Mouse (Mus musculus) adrenal gland, postnatal 10 days (tissue): ENCODE results near the gene Il23a. TPM values are rescaled to one million over a fixed set of nuclear protein-coding genes. Genes with fewer than 3 reads are reported as not detected.
"Not testable (repeated sequence)": the region's sequence is repeated elsewhere in the genome, so short reads cannot be mapped to it uniquely, and the experiment has no call there.

ENCODE experiments used
- DNase-seq: peaks from one replicate; pipeline ENCODE4 v3.0.0; 2021; ENCODE audit warnings: mixed read lengths
- long read RNA-seq, 2 experiments: library from polyadenylated mRNA; stranded (forward); transcript quantifications; one replicate each; pipeline ENCODE4 v2.0.0; 2021
- total RNA-seq, 2 experiments: library from RNA; stranded (reverse); gene quantifications; 2 replicates each; pipeline ENCODE4 v1.2.3; 2021

The Il23a gene
- under 1 TPM in 1 of 2 experiments, not detected in 1; 0.27 TPM for total RNA-seq
- long read RNA-seq, experiment 1 = 0 reads
- long read RNA-seq, experiment 2 = 0 reads

DNA sequence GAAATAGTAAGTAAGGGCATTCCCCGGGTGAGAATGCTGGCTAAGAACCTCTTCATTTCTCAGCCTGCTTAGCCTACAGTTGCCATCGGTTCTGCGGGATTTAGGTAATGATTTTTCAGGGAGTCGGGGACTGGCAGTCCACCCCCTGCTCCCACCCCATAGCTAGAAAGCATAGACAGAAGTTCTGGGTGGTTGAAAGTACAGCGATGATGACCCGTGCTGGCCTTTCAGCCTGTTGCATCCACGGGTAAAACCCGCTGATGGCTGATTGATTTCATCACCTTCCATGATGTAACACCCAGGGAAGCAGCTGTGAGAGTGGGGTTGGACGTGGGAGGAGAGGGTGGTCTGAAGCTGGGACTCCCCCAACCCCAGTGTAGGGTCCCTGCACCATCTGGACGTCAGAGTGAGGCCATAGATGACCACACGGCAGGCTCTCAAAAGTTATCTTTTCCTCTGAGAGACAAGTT is at the start of gene Il23a:
Gene Il23a, minus strand, starts transcription at position 51 of the 470 bp plus-strand sequence.
- DNase-seq = no peak

DNA sequence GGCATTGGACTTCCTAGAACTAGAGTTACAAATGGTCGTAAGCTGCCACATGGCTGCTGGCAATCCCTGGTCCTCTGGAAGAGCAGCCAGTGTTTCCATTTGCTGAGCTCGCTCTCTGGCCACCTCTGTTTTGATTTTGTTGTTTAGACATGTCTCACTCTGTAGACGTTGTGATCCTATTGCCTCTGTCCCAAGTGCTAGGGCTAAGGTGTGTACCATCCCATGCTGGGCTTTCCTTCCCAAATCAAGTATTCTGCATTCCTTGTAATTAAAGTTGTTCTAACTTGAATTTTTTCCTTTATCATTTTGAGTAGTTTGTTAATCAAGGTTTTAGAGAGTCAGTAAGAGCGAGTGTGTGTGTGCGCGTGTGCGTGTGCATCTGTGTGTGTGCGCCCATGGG is 49.0 kb upstream of the Il23a start:
- no peak for DNase-seq

- peak; percentile 87 for DNase-seq
Observed at GRCm38 (mm10) chr10:128344568-128345275, 46.2 kb upstream of the Il23a start.

- peak; percentile 46 for DNase-seq
Observed at GRCm38 (mm10) chr10:128343436-128343835, 44.9 kb upstream of the Il23a start.

- DNase-seq = no peak
Observed at GRCm38 (mm10) chr10:128340257-128340656, 41.7 kb upstream of the Il23a start.

DNA sequence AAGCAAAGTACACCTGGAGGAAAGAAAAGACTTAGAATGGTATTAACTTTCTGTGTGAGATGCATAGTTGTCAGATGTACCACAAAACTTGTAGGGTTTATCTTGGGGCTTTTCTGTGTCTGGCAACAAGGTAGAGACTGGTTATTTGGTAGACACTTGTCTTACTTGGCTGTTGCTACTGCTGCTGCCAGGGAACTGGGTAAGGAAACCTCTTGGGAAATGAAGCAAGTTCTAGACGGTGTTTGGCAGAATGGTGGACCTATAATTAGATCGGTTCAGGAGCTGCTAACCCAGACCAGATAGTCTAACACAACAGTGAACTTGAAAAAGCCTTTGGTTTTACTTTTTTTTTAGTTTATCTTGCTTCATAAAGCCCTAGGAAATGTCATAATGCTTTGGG is 40.4 kb upstream of the Il23a start:
- peak; percentile 30 for DNase-seq

GRCm38 (mm10) chr10:128338415-128338814 is 39.9 kb upstream of the Il23a start:
- no peak for DNase-seq

- peak; percentile 99 for DNase-seq
Observed at GRCm38 (mm10) chr10:128337306-128338181, 39.0 kb upstream of the Il23a start, which contains the start of gene Cs. Cs (plus strand) TSS chr10:128337734.

DNA sequence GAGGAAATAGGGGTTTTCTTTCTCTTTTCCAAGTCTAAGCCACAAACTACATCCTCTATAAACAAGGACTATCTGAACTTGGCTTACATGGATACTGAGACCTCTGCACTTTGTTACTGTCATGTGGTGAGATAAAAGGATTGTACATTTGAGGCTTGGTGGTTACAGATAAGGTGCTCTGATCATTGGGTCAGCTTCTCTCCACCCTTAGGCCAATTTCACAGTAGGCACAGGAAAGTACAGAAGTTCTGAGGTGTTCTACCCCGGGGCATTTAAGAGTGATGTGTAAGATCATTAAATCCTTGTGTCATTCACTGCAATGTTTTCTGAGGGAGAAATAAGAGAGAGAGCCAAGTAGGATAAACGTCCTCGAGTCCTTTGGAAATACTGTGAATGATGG is 38.0 kb upstream of the Il23a start:
- no peak for DNase-seq

DNA sequence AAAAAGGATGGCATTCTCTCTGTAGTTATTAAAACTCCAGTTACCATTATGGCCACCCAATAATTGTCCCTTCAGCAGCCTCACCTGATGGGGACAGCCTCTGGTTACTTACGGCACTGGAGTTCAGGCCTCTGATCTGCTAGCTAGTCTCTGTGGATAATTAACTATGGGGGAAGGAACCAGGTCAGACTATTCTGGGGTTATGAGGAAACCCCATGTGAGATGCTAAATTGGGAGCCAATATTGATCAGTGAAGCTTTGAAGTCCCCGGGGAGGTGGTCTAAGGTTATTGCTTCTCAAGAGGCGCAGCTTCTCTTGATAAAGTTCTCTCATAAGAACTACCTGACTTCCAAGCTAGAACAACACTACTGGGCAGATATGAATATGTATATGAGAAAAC is 37.6 kb upstream of the Il23a start:
- DNase-seq = no peak

- DNase-seq = peak; percentile 87
Observed at GRCm38 (mm10) chr10:128335582-128335981, 37.0 kb upstream of the Il23a start.

DNA sequence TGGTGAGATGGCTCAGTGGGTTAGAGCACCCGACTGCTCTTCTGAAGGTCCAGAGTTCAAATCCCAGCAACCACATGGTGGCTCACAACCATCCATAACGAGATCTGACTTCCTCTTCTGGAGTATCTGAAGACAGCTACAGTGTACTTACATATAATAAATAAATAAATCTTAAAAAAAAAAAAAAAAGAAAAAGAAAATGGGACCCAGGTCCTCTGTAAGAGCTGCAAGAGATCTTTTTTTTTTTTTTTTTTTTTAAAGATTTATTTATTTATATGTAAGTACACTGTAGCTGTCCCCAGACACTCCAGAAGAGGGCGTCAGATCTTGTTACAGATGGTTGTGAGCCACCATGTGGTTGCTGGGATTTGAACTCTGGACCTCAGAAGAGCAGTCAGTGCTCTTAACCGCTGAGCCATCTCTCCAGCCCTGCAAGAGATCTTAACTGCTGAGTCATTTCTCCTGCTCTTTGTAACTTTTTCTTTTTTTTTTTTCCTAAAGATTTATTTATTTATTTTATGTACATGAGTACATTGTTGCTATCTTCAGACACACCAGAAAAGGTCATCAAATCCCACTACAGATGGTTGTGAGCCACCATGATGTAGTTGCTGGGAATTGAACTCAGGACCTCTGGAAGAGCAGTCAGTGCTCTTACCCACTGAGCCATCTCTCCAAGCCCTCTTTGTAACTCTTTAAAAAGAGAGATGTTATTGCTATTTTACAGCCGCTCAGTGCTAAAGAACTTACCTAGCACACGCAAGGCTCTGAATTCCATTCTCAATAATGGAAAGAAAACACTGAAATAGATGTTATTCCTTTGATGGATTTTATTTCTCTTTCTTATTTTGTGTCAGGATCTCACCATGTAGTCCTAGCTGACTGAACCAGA is 34.1 kb upstream of the Il23a start:
- DNase-seq = not testable (repeated sequence)

GRCm38 (mm10) chr10:128327610-128328009 is 29.1 kb upstream of the Il23a start:
- no peak for DNase-seq

DNA sequence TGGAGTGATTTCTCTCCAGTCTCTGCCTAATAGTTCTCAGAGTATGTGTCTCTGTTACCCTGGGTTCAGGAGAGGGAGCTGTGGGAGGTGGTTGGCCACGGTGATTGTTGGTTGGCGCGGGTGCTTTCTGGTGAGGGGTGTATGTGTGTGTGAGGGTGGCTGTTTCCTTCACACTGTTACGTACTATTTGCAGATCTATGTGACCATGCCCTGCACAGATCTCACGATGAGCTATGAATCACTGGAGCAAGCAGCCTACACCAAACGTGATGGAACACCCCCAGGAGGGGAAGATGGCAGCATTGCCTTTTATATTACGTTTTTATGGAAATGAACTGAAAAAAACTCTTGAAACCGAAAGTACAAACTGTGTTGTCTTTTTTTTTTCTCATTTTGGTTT is 28.3 kb upstream of the Il23a start:
- DNase-seq = no peak

- no peak for DNase-seq
Observed at GRCm38 (mm10) chr10:128323516-128323915, 25.0 kb upstream of the Il23a start.

GRCm38 (mm10) chr10:128322141-128323108 is 23.9 kb upstream of the Il23a start, which contains the start of gene Cnpy2:
Cnpy2 (plus strand) TSS chr10:128322459.
- DNase-seq = peak; percentile 87

GRCm38 (mm10) chr10:128321641-128322040 is 23.1 kb upstream of the Il23a start:
- DNase-seq = no peak

DNA sequence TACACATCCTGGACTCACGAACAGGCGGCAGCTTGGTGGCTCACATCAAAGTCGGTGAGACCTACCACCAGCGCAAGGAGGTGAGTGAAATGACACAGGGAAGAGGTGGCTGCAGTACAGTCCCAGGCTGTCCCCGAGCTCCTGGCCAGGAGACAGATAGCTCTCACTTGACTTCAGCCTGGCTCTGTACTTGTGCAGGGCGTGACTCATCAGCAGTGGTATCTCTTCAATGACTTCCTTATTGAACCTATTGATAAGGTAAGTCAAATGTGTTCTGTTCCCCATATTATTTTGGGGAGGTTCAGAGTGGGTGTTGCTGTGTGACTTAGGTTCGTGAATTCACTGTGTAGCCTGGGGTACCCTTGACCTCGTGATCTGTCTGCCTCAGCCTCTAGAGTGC is 17.0 kb upstream of the Il23a start:
- no peak for DNase-seq

DNA sequence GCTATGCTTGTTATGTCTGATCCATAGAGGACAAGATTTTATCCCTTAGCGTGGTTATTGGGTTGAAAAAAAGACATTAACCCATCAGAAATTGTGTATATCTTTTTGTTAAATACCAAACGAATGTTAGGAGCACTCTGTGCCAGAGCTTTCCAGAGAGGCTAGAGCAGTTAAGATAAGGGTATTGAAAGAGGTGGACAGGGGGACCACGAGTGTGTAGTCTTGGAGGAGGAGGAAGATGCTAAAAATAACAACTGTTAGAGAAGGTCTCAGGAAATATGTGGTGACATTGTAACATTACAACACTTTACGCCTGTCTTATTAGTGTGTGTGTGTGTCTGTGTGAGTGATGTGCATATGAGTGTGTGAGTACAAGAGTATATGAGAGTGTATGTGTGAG is 12.3 kb upstream of the Il23a start:
- DNase-seq = no peak

DNA sequence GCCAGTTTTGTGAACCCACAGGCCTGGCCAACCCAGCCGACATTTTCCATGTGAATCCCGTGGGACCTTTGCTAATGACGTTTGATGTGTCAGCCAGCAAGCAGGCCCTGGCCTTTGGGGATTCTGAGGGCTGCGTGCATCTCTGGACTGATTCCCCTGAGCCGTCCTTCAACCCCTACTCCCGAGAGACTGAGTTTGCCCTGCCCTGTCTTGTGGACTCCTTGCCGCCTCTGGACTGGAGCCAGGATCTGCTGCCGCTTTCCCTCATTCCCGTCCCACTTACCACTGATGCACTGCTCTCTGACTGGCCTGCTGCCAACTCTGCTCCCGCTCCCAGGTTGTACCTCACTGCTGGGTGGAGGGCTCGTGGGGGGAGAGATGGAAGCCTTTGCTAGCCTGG is 11.6 kb upstream of the Il23a start:
- DNase-seq = peak; percentile 83

DNA sequence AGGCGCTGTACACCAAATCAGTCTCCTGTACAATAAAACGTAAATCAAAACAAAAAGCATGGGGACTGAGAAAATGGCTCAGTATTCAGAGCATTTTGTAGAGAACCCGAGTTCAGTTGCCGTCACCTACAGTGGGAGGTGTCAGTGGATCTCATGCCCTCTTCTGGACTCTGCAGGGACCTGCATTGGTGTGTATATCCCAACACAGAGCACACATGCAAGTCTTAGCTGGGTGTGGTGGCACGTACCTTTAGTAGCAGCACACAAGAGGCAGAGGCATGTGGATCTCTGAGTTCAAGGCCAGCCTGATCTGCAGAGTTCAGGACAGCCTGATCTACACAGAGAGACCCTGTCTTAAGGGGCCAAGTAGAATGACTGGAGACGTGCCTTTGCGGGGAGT is 11.1 kb upstream of the Il23a start:
- peak; percentile 16 for DNase-seq
